Mouse (Mus musculus) heart, adult 2 months (tissue): ENCODE data around the gene Olfr193.

Experiments
- CTCF ChIP-seq: fragments of 200-600 bp; IDR thresholded peaks from 2 replicates; pipeline ENCODE4 v1.8.1; 2022; ENCODE audit warnings: antibody characterized with exemption, mild to moderate bottlenecking, moderate library complexity
- EP300 ChIP-seq: fragments of 200-500 bp; IDR thresholded peaks from 2 replicates; pipeline ENCODE4 v1.6.1; 2011; ENCODE audit warnings: low read depth, low read length, control low read depth; ENCODE audit not compliant: insufficient read depth
- POLR2A ChIP-seq: fragments of 200-500 bp; IDR thresholded peaks from 2 replicates; pipeline ENCODE4 v1.6.1; 2011; ENCODE audit warnings: mild to moderate bottlenecking, low read depth, low read length, control low read depth; ENCODE audit not compliant: insufficient read depth

- TF ChIP-seq POLR2A (no peak), CTCF (no peak), EP300 (no peak)
Observed at GRCm38 (mm10) chr16:59120969-59121368, 9.3 kb upstream of the Olfr193 start, which contains the start of gene Olfr194.
